Mouse (Mus musculus) lung, adult 2 months (tissue): ENCODE data around the gene Stox2. TPM values are rescaled to one million over a fixed set of nuclear protein-coding genes. Genes with fewer than 3 reads are reported as not detected.

Experiments
- DNase-seq: peaks from one replicate; pipeline ENCODE4 v3.0.0; 2022
- H3K4me1 ChIP-seq: fragments of 200-500 bp; 2 replicates; pipeline ENCODE4 v1.6.1; 2011; ENCODE audit warnings: low read length; ENCODE audit not compliant: control insufficient read depth, insufficient read depth
- H3K4me3 ChIP-seq: fragments of 200-500 bp; replicated peaks from 2 replicates; pipeline ENCODE3; 2011; ENCODE audit warnings: low read depth, mild to moderate bottlenecking, control low read depth, low read length; ENCODE audit errors: extremely low read depth
- CTCF ChIP-seq: fragments of 200-500 bp; IDR thresholded peaks from 2 replicates; pipeline ENCODE4 v1.5.1; 2011; ENCODE audit warnings: mild to moderate bottlenecking, low read length, control low read depth; ENCODE audit not compliant: insufficient read depth
- POLR2A ChIP-seq: fragments of 200-500 bp; IDR thresholded peaks from 2 replicates; pipeline ENCODE4 v1.6.1; 2011; ENCODE audit warnings: low read depth, mild to moderate bottlenecking, control low read depth, low read length, borderline replicate concordance; ENCODE audit errors: extremely low read depth
- WGBS: fragments of 180-500 bp; shearing (Covaris S2); methylation state at CpG from one replicate; pipeline ENCODE4 v1.1.7; 2018; 5-methylcytosine and 5-hydroxymethylcytosine counted together
- polyA plus RNA-seq: library from polyadenylated mRNA; depleted of rRNA; stranded (reverse); fragments of >200 nt; gene quantifications from 2 replicates; pipeline ENCODE4 v1.2.3, GENCODE M21; 2012

Stox2 gene
- polyA plus RNA-seq, 1 experiment = 3.8 TPM

DNA sequence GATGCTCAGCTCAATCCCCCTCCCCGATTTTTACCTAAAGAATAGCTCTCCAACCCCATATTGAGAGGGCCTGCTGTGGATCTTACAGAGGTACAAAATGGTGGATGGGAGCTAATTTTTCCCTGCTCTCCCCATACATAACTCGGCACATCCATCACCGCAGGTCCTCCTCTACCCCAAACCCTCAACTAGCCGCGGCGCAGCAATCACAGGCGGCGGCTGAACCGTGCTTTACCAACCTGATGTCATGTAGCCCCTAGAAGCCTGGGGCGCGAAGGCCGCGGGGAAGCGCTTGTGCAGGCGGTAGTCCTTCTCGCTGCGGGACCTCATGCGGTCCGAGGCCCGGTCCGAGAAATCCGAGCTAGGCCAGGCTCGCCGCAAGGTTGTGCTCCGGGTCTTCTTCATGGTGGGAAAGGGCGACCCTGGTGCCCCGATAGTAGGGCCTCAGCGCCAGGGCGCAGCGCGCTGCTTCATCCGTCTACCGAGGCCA is 158.5 kb downstream of the Stox2 start:
- Histone ChIP-seq H3K4me1 (peaks cover 8% of the 10 kb centered on the region), H3K4me3 (peak overlapping the region; percentile 82)
- peak; percentile 28 for DNase-seq
- TF ChIP-seq POLR2A = no peak
- 5% methylated on average over 33 of the region's 33 CpGs for WGBS

DNA sequence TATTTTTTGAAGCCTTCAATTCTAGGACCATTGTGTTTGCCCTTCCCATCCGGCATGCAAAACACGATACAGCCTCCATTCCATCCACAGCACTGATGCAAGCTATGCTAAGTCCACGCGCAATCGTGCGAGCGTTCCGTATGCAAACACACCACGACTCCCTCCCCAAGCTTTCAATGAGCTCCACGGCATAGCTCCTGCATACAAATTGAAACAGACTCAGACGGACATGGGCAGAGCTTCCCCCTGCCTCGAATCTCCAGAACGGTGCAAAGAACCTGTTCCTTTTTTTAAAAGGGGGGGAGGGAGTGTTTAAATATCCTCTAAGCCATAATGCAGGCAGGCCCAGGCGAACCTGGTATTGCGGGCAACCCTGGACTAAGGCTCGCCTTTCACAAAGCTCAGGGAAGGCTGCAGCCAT is 159.0 kb downstream of the Stox2 start:
- 23% methylated on average over 16 of the region's 16 CpGs for WGBS
- TF ChIP-seq POLR2A = no peak
- no peak for TF ChIP-seq CTCF
- H3K4me3 ChIP-seq = peak overlapping the region; percentile 82
- no peak for DNase-seq
- peaks cover 8% of the 10 kb centered on the region for H3K4me1 ChIP-seq

DNA sequence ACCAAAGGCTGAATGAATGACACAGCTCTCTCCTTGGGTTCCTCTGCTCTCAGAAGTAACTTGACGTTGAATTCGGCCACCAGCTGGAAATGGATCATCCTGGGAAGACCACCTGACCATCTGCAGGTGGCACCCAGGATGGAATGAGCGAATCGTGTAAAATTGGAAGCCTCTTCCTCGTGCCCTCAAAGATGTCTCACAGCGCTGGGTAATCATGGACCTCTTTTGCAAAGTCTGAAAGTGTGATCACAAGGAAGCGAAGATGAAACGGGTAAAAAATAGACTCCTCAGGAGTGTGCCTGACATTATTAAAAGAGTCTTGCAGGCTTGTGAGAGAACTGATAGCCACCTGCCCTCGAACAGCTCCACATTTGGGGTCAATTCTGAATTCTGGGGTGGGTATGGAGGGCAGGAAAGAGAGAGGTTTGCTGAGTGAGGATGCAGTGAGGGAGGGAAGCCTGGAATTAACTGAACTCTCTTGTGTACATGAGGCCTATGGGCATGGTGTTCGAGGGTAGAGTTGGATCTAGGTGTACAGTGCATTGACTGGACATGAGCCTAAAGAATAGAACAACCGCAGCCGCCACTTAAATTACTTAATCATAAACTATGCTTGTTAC is 160.0 kb downstream of the Stox2 start:
- no peak overlapping the region for H3K4me3 ChIP-seq
- 84% methylated on average over 12 of the region's 12 CpGs for WGBS

DNA sequence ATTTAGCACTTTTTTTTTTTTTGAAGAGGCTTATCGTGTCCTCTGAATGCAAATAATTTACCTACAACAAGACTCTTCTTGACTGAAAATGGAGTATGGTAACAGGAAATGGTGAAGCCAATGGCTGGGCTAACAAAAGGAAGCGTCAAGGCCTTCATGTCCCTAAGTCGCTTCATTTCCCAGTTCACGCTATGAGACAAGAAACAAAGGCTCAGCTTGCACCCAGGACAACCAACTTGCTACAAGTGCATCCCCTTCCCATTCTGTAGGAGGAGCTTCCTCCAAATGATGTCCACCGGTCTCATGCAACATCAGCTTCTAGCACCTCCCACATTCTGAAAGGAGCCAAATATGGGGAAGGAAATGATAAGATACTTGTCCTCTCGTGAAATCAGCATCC is 160.7 kb downstream of the Stox2 start:
- peaks cover 8% of the 10 kb centered on the region for H3K4me1 ChIP-seq
- no peak overlapping the region for H3K4me3 ChIP-seq
- 81% methylated on average over 6 of the region's 6 CpGs for WGBS
- TF ChIP-seq POLR2A (no peak), CTCF (no peak)
- no peak for DNase-seq

More for the DNA sequence above, 160.0 kb downstream of the Stox2 start:
- TF ChIP-seq POLR2A = no peak
- no peak for TF ChIP-seq CTCF
- H3K4me1 ChIP-seq = peaks cover 8% of the 10 kb centered on the region
- DNase-seq = no peak

DNA sequence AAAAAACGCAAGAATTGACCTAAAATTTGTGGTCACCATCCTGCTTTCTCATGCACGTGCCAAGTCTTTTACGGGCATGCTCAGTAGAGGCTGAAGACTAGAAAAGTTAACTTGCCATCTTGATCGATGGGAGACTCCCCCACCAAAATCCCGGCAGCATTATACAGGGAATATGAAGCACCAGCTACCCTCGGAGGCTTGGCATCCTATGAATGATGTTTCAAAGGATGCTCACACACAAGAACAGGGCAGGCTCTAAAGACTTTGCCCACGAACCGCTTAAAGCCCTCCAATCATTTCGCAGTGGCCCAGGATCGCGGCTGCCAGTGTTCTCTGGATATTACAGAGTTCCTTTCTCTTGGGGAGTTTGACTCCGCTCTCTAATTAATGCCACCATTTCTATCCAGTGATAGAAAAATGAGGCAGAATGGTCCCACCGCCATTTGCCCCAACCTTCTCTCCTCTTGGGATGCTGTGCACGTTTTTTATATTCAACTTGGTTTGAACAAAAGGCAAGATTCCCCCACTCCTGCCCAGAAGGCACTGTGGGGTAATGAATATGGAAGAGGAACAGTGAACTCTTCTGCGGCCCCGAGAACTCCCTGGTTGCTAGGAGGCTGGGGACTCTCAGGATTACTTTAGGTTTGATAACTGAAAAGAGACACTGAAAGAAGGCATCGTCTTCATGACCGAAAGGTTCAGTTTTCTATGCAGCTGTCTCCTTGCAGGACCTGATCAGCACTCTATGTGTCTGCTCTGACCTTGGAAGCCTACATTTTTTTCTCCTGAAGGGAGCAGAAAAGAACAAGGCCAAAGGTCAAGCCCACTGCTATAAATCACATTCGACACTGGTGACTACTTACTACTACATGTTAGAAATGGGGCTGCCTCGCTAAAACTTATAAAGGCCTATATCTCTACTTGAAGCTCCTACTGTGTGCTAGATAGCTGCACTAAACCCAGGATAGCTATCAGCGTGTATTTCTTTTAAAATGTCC is 161.5 kb downstream of the Stox2 start:
- Histone ChIP-seq H3K4me1 (peaks cover 7% of the 10 kb centered on the region), H3K4me3 (no peak overlapping the region)
- no peak for DNase-seq
- WGBS = 92% methylated on average over 21 of the region's 21 CpGs
- no peak for TF ChIP-seq CTCF
- TF ChIP-seq POLR2A = no peak

DNA sequence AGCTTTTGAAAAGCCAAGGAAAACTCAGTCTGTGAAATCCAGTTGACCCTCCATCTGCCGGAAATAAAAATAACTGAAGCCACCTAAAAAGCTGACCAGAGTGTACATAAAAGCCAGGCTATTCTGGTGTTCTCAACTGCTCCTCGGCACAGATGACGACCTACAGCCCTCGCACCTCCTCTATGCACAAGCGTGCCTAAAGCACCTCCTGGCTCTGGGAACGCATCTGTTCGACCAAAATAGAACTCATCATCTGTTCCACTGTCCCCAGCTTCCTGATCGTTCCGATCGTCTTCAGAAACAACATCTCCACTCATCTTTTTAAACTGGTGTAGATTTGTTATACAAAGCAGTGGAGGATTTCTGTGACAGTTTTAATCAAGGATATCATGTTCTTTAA is 166.3 kb downstream of the Stox2 start:
- H3K4me3 ChIP-seq = no peak overlapping the region
- no peak for DNase-seq
- no peaks in the 10 kb centered on the region; the same call in 1 of the 2 replicates for H3K4me1 ChIP-seq
- WGBS = 78% methylated on average over 10 of the region's 10 CpGs
- TF ChIP-seq POLR2A (no peak), CTCF (no peak)

DNA sequence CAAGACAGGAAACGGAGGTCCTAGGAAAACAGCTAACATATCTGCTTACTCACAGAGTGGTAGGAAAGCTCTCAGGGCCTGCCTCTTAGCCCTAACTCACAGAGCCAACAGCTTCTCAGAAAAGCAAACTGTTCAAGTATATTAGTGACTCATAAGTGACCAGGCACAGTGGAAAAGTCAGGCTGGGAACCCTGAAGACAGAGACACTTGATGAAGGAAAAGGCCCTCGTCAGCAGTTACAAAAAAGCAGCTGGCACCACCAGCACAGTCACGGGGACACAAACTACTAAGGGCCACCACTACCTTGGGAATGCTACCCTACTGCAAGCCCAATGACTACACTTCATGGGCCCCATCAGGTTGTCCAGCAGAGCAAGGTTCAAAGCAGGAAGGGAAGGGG is 168.0 kb downstream of the Stox2 start:
- TF ChIP-seq POLR2A = no peak
- no peak for TF ChIP-seq CTCF
- no peak overlapping the region for H3K4me3 ChIP-seq
- H3K4me1 ChIP-seq = no peaks in the 10 kb centered on the region; the same call in 1 of the 2 replicates
- WGBS = 63% methylated on average over 3 of the region's 3 CpGs
- DNase-seq = no peak

DNA sequence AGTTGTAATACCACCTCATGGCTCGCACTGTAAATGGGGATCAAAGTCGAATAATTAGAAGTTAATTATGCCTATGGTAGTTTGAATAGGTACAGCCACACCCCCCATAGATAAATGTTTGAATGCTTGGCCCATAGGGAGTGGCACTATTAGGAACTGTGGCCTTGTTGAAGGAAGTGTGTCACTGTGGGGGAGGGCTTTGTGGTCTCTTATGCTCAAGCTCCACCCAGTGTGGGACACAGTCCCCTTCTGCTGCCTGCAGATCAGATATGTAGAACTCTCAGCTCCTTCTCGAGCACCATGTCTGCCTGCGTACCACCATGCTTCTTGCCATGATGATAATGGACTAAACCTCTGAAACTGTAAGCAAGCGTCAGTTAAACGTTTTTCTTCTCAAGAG is 177.2 kb downstream of the Stox2 start:
- Histone ChIP-seq H3K4me1 (no peaks in the 10 kb centered on the region), H3K4me3 (no peak overlapping the region)
- DNase-seq = no peak
- TF ChIP-seq POLR2A (no peak), CTCF (no peak)
- WGBS = 94% methylated on average over 6 of the region's 6 CpGs

DNA sequence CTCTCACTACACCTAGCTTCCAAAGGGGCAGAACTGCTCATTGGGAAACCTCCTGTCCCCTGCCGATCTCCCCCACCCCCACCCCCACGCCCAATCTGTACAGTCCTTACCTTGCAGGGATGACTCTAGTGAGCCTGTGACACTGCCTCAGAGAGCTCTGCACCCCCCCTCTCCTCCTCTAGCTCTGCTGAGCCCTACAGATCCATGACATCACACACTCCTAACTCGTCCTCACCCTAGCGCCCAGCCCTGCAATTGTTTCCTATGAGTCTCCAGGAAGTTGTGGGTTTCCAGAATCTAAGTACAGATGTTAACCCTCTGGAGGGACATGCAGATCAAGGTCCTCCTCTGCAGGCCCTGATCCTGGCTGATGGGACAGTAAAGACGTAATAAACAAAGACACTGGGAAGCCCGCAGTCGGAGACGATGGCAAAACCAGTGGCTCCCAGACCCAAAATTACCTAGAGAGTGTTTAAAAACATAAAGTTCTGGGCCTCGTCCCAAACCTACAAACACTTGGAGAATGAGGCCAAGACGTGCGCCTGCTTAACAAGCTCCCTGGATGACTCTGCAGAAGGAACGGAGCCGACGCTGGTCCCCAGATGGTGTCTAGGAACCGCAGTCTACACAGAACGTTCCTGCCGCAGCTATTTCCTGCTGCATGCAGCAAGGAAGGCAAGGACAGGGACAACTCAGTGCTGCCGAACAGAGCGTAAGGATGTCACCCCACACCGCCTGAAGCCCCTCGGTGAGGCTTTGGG is 177.9 kb downstream of the Stox2 start:
- 37% methylated on average over 21 of the region's 21 CpGs for WGBS
- no peak for TF ChIP-seq CTCF
- TF ChIP-seq POLR2A = no peak
- Histone ChIP-seq H3K4me1 (no peaks in the 10 kb centered on the region), H3K4me3 (peak overlapping the region; percentile 21)
- no peak for DNase-seq
